Mouse (Mus musculus): ENCODE results near the gene 1700001C19Rik.

- no peak for TF ChIP-seq CTCF (IDR thresholded peaks at IDR 0.05; ENCODE audit: borderline replicate concordance, insufficient read depth, low read depth, low read length)
- TF ChIP-seq POLR2A (IDR thresholded peaks at IDR 0.05; ENCODE audit: borderline replicate concordance, insufficient read depth, low read length): no peak
Observed at GRCm38 (mm10) chr17:47381917-47382316, 55.3 kb downstream of the 1700001C19Rik start.
